Mouse (Mus musculus) kidney, postnatal 36 days (tissue): Measurements from ENCODE around the gene Zfp423.

ENCODE experiments used
- DNase-seq, 2 experiments: peaks; one replicate each; pipeline ENCODE4 v3.0.0; 2021 to 2022; ENCODE audit warnings: mixed read lengths in 2 of 2

Zfp423 gene

DNA sequence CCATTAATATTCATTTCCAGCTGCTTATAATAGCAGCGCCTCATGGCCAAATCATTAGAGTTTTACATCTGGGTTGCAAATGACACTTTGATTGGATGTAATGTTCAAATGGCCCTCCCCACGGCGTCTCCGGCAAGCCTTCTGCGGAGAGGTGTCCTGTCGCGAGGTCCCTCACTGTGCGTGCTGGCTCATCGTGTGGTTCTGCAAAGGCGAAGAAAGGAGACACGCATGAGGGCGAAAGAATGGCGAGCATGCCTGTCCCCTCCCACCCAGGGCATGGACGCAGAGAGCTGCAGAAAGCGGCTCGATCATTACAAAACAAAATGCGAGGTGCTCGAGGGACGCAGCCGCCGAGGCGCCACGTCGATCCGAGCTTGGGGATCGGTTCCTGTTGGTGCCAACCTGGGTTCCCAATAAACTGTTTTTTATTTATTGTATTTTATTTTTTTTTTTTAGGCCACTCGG, 297.1 kb downstream of the Zfp423 start:
- DNase-seq, result peak in 1 of 2 experiments; percentile 6

DNA sequence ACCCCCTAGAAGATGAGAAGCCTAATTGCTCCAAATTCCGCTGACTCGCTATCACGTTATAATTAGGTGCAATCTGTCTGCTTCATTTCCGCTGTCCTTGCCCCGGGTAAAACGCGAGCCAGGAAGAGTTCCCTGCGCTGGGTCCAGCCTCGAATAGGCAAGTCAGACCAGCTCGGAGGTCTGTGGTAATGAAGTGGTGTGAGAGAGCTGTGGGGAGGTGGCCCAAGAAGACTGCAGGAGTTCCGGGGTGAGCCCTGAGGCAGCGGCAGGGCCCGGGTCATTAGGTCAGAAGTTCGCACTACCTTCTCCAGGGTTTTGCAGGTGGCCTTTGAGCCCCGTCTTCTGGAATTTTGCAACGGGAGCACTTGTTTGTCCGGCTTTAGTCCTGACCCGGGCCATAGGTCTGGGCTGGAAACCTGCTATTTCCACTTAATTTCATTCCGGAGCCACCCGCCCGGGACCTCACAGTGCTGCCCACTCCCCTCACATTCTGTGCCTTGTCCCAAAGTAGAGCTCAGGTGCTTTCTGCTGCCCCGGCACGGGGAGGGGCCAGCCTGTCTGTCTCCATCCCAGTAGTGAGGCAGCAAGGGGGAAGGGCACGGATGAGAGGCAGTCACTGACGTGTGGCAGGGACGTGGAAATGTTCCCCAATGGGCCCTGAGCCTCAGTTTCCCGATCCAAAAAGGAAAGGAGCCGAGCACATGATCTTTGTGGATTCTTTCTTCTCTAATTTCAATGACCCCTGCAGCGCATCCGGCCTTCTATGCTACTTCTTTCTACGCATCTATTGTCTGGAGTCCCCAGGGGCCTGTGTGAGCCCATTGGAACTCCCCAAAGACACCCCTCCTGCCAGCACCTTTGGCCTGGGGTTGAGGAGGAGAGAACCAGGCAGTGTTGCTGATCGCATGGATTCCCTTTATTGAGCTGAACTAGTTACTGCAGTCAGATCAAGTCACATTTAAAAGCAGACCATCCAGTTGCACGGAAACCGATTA, 298.2 kb downstream of the Zfp423 start:
- DNase-seq, result peak in 1 of 2 experiments; percentile 16

DNA sequence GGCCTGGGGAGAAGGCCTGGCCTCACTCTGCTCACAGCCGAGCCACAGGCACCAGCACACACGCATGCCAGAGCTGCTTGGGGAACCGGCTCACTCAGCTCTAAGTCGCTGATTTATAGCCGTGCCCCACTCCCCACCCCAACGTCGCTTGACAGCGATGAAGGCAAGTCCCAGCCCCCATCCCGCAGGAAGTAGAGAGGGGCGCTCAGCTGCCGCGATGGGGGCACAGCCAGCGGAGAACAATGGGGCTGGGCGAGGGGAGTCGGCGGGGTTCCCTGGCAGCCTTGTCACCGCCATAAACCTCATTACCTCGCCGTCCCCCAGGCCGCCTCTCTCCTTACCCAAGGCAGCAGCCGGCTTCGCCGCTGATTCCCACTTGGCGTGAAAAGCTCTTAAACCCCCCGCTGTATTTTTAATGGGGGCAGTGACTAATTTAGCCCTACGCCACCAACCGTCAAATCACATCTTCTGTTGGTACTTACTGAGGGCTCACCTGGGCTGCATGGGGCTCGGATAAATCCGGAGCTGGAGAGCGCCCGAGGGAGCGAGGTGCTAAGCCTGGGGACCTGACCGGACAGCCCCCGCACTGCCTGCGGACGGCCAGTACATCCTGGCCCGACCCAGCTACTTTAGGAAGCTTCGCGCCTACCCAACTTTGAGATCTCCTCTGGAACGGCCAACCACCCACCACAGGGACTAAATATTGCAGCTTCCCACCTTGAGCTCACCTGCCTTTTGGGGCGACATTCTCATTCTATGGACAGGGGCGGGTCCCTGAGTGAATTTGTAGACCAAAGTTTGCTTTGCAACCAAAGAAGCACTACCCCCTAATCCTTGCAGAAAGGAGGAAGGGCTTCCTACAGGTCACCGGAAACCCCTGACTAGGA, 299.1 kb downstream of the Zfp423 start:
- DNase-seq, result no peak

DNA sequence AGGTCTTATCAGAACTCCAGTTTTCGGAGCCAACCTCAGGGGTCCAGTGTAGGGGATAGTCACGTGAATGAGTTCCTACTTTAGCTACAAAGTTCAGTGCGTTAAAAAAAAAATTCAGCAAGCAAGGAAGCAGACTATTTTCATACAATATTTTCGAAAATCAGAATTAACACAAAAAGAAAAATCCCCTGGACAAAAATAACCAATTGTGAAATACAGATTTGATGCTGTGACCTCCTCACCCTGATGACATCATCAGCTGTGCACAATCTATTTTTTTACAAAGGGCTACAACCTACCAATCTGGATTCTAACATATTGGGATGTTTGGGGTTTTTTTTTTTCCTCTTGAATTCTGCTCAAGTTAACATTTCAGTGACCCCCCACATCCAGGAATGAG, 301.9 kb downstream of the Zfp423 start:
- DNase-seq, result no peak

DNA sequence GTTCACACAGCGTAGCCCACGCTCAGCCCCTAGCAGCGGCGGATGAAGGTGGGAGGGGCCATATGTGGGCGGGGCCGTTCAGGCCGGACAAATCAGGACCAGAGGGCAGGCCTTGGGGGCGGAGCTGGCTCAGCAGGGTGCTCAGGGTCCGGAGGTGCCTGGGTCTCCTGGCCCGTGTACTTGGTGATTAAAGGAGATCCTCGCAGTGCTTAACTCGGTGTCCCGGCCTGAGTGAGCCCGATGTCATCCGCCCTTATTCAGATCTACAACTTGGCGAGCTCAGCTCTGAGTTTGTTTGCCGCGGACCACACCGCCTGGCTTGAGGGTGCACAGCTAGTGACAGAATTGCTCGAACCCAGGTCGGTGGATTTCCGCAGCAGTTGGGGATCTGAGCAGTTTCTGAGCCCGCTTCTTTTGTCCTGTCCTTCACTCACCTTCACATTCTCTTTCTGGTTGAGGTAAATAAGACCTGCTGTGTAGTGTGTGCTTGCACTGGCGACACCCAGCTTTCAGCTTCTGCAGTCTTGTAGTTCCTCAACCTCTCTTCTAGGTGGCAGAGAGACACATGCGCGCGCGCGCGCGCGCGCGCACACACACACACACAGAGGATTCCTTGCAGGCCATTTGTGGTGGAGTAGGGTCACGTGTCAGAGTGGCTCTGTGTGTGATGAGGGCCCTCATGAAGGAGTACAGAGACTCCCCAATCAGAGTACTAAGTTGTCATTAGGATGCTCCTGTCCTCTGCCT, 302.7 kb downstream of the Zfp423 start:
- peak; percentile 71 to 85 for DNase-seq

DNA sequence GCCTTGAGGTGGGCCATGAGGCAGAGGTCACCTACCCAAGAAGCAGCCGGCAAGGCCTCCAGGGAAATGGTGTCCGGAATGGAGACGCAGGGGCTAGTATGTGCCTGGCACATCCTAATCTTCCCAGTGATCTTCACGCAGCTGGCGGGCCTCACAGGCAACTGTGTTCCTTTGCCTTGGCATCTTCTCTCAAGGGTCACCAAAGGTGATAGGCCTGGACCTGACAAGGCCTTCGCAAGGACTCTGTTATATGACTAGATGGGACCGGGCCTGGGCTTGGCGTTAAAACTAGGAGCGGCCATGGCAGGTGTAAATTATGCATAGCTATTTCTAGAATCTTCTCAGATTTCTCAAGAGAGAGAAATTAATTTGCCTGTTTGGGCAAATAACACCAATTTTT, 303.4 kb downstream of the Zfp423 start:
- DNase-seq, result no peak

DNA sequence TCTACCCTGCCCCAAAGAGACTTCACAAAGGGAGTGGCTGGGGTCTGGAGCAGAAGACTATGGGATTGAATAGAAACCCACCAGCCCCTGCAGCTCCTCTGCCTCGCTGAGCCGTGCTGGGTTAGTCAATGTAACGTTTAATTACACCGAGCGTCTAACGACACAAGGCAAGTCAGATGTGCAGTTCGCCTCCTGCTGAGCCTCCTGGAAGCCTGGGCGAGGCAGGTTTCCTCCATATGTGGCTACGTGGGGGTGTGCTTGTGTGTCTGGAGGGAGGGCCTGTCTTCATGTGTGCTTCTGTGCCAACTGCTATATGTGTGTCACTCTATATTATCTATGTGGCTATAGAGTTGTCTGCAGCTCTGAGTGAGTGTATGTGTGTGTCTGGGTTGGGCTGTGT, 311.6 kb downstream of the Zfp423 start:
- no peak for DNase-seq

DNA sequence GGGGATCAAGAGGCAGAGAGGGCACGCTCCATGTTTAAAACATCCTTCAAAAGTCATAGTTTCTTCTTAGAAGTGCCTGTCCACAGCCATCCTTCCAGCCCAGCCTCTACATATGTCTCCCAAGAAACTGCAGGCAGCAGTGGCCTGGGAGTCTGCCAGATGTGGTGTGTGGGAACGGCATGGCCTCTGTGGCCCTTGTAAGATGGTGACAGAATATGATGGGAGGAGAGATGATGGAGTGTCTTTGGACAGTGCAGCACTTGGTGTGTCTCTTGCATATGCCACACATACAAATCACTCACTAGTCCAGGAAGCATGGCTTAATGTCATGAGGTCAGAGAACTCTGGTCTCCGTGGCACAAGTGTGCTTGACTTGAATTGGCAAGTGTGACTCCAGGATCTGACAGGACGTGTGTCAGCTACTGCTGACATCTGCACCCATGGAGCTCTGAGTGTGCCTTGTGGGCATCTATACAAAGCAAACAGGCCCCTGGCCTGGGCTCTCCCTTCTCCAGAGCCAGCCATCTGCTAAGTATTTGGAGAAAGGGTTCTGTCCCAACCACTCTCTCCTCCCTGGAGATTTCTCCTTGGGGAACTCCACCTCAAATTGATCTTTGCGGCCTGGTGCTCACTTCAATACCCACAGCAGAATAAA, 313.4 kb downstream of the Zfp423 start:
- no peak for DNase-seq

DNA sequence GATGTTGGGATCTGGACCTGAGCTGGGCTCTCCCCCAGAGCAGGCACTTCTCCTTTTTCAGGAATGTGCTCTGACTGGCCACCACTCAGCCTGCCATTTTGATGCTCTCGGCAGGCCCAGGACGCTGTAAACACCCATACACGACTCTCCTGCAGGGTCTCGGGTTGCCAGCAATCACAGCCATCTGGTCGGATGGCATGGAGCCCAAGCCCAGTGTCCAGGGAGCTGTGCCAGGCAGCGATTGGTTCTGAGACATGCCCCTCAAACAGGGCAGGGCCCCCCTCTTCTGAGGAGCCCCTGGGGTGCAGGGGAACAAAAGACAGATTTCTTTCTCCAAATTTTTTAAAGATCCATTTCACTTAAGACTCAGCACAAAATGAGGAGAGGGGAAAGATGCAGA, 314.0 kb downstream of the Zfp423 start:
- DNase-seq, result no peak

DNA sequence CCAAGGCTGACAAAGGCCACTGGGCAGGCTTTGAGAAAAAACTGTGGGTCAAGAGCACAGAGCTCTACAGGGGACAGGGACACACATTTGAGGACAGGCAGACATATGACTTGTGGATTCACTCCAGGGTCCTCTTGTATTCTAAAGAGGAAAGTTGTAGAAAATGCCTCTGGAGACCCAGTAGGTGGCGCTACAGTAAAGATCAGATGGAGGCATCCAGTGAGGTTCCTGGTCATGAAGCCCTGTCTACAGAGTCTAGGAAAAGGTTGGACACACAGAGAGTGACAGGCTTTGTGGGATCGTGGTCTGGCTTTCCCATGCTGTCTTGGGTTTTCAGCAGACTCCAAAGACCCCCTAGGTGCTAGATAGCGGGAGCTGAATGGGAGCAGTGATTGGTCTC, 318.5 kb downstream of the Zfp423 start:
- peak in 1 of 2 experiments; percentile 21 for DNase-seq

DNA sequence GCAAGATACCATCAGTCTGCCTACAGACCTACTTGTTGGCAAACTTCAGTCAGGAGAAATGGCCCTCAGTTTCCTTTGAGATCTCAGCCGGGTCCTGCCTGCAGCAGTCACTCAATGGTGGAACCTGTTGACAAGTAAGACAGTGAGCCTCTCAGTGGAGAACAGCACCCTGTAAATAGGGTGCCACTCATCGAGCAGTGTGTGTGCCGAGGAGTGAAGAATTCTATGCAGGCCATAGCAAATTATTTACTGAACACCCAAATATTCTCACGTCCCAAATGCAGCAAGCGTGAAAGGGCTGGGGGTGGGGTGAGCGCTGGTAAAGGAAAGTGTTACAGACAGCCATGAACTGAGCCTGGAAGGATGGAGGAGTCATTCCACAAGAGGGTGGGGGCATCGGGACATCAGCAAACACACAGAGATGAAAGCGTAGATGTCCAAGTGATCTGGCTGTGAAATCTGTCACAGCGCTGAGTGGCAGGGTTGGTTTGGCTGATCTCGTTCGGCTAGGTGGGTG, 323.1 kb downstream of the Zfp423 start:
- DNase-seq, result peak; percentile 7 to 17

DNA sequence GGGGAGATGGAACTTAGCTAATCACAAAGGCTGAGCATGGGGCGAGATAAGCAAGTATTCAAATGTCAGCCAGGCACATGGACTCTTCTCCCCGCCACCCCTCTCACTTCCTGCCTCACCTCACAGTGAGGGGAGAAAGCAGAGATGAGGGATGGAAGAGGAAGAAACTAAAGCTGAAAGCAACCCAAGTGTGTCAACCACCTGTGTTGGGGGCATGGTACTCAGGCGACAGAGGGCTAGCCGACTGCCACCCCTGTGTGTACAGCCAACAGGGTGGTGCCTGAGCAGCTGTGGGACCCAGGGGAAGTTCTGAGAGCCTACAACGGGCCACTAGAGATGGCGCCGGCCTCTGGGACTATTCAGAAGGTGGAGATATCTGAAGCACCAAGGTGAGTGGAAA, 327.6 kb downstream of the Zfp423 start:
- no peak for DNase-seq

DNA sequence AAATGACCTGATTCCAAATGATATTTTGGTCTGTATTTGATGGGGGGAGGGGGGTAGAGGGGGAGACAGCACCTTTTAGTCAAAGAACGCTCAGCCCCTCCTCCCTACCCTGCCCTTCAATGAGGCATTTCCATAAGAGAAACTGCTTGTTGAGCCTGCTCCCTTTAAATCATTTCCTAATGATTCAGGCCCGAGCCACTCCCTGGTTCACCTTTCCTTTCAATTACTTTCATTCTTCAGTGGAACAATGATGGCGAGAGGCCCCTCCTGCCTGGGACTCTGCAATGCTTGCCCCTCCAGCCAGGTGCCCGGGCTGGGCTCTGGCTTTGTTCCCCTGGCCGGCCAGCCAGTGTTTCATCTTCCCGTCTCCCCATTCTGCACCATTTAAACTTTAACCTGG, 329.7 kb downstream of the Zfp423 start:
- DNase-seq, result no peak

DNA sequence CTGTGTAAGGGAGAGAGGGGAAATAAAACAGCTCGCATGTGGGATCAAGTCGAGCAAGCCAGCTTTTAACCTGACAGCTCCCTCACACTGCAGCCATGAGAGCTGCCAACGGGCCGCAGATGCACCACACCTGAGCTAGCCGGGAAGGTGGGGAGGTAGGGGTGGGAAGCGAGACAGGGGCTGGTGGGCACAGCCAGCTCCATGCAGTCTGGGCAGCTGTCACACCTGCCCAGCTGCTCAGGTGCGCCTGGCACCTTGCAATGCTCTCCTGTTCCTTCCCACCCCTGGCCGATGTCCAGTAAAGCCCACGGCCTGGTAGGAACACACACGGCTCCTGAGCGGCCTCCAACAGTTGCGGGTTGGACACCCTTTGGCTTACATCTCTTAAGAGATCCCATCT, 338.2 kb downstream of the Zfp423 start:
- DNase-seq, result no peak

DNA sequence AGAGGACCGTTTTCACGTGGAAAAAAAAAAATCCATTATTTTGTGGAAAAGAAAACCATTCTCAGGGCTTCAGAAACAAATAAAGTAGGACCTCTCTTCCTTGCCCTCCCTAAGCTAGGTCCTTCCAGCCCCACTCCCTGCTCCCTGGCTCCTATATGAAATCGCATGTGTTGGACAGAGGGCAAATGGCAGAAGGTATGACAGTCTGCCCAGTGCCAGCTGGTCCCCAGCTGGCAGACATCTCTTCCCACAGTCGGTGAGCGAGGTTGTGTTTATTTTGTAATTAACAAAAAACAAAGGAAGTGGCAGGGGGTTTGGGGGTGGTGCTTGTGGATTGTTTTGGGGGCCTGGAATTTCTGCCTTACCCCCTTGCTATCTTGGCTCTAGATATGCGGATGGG, 339.2 kb downstream of the Zfp423 start:
- no peak for DNase-seq

DNA sequence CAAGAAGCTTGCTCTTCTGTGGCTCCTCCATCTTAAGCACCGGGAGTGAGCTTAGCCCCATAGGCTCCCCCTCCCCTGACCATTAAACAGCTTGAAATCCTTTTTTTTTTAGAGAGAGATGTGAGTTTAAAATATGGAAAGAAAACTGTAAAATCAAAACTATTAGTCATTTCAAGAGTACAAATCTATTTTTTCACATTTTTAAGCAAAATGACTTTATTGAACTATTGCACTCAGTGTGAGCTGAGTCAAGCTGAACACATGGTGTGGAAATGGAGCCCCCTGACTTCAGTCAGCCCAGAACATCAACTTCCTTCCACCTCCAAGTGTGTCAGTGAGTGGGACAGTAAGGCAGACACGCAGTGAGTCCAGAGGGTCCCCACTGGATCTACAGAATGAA, 339.9 kb downstream of the Zfp423 start:
- no peak for DNase-seq

DNA sequence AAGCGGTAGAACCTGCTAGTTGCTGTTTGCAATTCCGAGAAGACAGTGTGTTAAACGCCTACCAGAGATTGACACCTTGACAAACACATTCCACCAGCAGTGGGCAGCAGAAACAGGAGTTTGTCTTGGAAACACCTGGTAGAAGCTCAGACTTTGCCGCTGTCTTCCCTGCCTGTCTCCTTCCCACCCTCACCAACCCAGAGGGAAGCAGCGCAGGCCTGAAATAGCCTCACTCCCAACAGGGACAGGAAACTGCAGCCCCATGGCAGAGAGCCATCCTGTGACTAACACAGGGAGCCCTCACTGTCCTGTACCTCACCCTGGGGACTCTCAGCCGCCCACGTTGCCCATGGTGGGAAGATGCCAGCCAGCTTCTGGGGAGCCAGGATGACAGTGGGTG, 340.3 kb downstream of the Zfp423 start:
- peak; percentile 12 to 16 for DNase-seq

DNA sequence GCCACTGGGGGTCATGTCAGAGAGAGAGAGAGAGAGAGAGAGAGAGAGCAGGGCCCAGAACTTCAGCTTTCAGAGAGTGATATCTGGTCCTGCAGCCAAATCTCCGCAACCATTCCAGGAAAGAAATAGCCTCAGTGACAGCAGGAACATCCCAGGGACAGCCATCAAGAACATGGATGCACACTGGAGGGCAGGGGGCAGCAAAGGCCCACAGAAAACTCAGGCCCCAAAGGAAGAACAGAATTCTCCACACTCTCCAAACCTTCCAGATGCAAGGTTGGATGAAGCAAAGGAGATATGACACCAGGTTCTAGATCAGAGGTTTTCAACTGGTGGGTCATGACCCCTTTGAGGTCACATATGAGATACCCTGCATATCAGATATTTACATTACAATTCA, 345.7 kb downstream of the Zfp423 start:
- no peak for DNase-seq
